Mouse (Mus musculus): ENCODE results near the gene Fap. TPM values are rescaled to one million over a fixed set of nuclear protein-coding genes. Genes with fewer than 3 reads are reported as not detected.

Gene Fap
- polyA plus RNA-seq, 1 experiment from 2014 or later = 0.34 TPM

DNA sequence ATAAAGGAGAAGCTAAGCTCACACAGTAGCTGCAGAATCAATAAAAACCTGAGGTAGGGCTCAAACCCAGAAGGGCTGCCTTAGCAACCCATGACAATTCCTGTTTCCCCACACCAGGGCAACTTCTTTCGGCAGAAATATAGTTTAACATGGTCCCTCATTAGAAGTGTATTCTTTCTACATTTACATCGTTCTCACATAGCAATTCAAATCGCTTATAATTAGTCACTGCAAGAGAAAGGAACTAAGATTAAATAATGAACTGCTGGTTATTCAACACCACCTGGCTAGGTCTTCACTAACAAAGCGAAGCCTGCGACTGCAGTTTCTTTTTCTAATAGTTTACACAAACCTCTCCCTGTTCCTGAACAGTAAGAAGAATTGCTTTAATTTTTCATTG lies 66.7 kb downstream of the Fap start:
- Histone ChIP-seq H3K27me3 (ENCODE audit: control insufficient read depth, insufficient read depth, low read depth, low read length) (no peaks in the 10 kb centered on the region), H3K27ac (ENCODE audit: low read length) (no peak overlapping the region), H3K9me3 (replicated peaks; ENCODE audit: control insufficient read depth, low read length) (no peaks in the 10 kb centered on the region), H3K36me3 (ENCODE audit: control insufficient read depth, insufficient read depth) (no peaks in the 10 kb centered on the region), H3K4me3 (ENCODE audit: low read depth, low read length) (no peak overlapping the region), H3K4me1 (ENCODE audit: control insufficient read depth, low read depth, low read length) (no peaks in the 10 kb centered on the region), H3K4me2 (ENCODE audit: low read depth, low read length) (no peak overlapping the region), H3K9ac (ENCODE audit: low read depth, low read length) (no peak overlapping the region)
- WGBS (ENCODE audit: insufficient replicate concordance) = 78% methylated on average over 5 of the region's 5 CpGs
- no peak for ATAC-seq (ENCODE audit: low read depth)

GRCm38 (mm10) chr2:62506441-62506840 lies 67.4 kb downstream of the Fap start:
- no peak overlapping the region for H3K4me2 ChIP-seq (ENCODE audit: low read depth, low read length)
- H3K27ac ChIP-seq (ENCODE audit: low read length) = no peak overlapping the region
- no peaks in the 10 kb centered on the region for H3K27me3 ChIP-seq (ENCODE audit: control insufficient read depth, insufficient read depth, low read depth, low read length)
- H3K4me3 ChIP-seq (ENCODE audit: low read depth, low read length) = no peak overlapping the region
- no peaks in the 10 kb centered on the region for H3K36me3 ChIP-seq (ENCODE audit: control insufficient read depth, insufficient read depth)
- ATAC-seq (ENCODE audit: low read depth) = no peak
- H3K4me1 ChIP-seq (ENCODE audit: control insufficient read depth, low read depth, low read length) = no peaks in the 10 kb centered on the region
- H3K9me3 ChIP-seq (replicated peaks; ENCODE audit: control insufficient read depth, low read length) = no peaks in the 10 kb centered on the region
- WGBS (ENCODE audit: insufficient replicate concordance) = 57% methylated on average over 2 of the region's 2 CpGs
- H3K9ac ChIP-seq (ENCODE audit: low read depth, low read length) = no peak overlapping the region

GRCm38 (mm10) chr2:62504269-62504796 lies 69.5 kb downstream of the Fap start:
- Histone ChIP-seq H3K9ac (ENCODE audit: low read depth, low read length) (no peak overlapping the region), H3K27me3 (ENCODE audit: control insufficient read depth, insufficient read depth, low read depth, low read length) (no peaks in the 10 kb centered on the region), H3K9me3 (replicated peaks; ENCODE audit: control insufficient read depth, low read length) (no peaks in the 10 kb centered on the region), H3K4me3 (ENCODE audit: low read depth, low read length) (no peak overlapping the region), H3K27ac (ENCODE audit: low read length) (no peak overlapping the region), H3K36me3 (ENCODE audit: control insufficient read depth, insufficient read depth) (no peaks in the 10 kb centered on the region), H3K4me1 (ENCODE audit: control insufficient read depth, low read depth, low read length) (no peaks in the 10 kb centered on the region), H3K4me2 (ENCODE audit: low read depth, low read length) (no peak overlapping the region)
- ATAC-seq (ENCODE audit: low read depth) = no peak
- WGBS (ENCODE audit: insufficient replicate concordance) = 68% methylated on average over 4 of the region's 4 CpGs

GRCm38 (mm10) chr2:62503326-62503725 lies 70.5 kb downstream of the Fap start:
- no peaks in the 10 kb centered on the region for H3K4me1 ChIP-seq (ENCODE audit: control insufficient read depth, low read depth, low read length)
- no peaks in the 10 kb centered on the region for H3K9me3 ChIP-seq (replicated peaks; ENCODE audit: control insufficient read depth, low read length)
- no peak for ATAC-seq (ENCODE audit: low read depth)
- no peak overlapping the region for H3K4me3 ChIP-seq (ENCODE audit: low read depth, low read length)
- 58% methylated on average over 5 of the region's 5 CpGs for WGBS (ENCODE audit: insufficient replicate concordance)
- no peak overlapping the region for H3K27ac ChIP-seq (ENCODE audit: low read length)
- no peak overlapping the region for H3K4me2 ChIP-seq (ENCODE audit: low read depth, low read length)
- H3K9ac ChIP-seq (ENCODE audit: low read depth, low read length) = no peak overlapping the region
- no peaks in the 10 kb centered on the region for H3K27me3 ChIP-seq (ENCODE audit: control insufficient read depth, insufficient read depth, low read depth, low read length)
- H3K36me3 ChIP-seq (ENCODE audit: control insufficient read depth, insufficient read depth) = no peaks in the 10 kb centered on the region

DNA sequence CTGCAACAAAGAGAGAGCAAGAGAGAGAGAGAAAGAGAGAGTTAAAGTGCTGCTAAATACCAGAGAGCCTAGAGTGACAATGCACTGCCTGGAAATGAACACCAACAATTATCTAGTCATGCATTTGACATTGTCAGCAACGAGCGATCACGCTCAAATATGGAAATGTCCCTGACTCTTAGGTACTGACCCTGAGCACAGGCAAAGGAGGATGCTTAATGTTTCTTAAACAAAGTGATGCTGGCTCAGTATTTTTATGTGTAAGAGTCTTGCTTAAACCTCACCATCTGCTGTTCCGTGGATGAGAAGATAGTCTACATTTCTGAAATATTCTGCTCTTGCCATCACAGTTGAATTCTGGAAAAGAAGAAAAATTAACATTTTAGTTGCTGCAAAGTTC lies 71.4 kb downstream of the Fap start:
- Histone ChIP-seq H3K9ac (ENCODE audit: low read depth, low read length) (no peak overlapping the region), H3K36me3 (ENCODE audit: control insufficient read depth, insufficient read depth) (no peaks in the 10 kb centered on the region), H3K4me3 (ENCODE audit: low read depth, low read length) (no peak overlapping the region), H3K27ac (ENCODE audit: low read length) (no peak overlapping the region), H3K9me3 (replicated peaks; ENCODE audit: control insufficient read depth, low read length) (no peaks in the 10 kb centered on the region), H3K4me2 (ENCODE audit: low read depth, low read length) (no peak overlapping the region), H3K27me3 (ENCODE audit: control insufficient read depth, insufficient read depth, low read depth, low read length) (no peaks in the 10 kb centered on the region), H3K4me1 (ENCODE audit: control insufficient read depth, low read depth, low read length) (no peaks in the 10 kb centered on the region)
- no peak for ATAC-seq (ENCODE audit: low read depth)
- WGBS (ENCODE audit: insufficient replicate concordance) = 57% methylated on average over 4 of the region's 4 CpGs

- no peak overlapping the region for H3K27ac ChIP-seq (ENCODE audit: low read length)
Measured at GRCm38 (mm10) chr2:62498821-62499220, 75.1 kb downstream of the Fap start.

GRCm38 (mm10) chr2:62498086-62498485 lies 75.8 kb downstream of the Fap start:
- H3K4me2 ChIP-seq (ENCODE audit: low read depth, low read length) = no peak overlapping the region
- H3K9ac ChIP-seq (ENCODE audit: low read depth, low read length) = no peak overlapping the region
- no peaks in the 10 kb centered on the region for H3K9me3 ChIP-seq (replicated peaks; ENCODE audit: control insufficient read depth, low read length)
- H3K4me3 ChIP-seq (ENCODE audit: low read depth, low read length) = no peak overlapping the region
- H3K36me3 ChIP-seq (ENCODE audit: control insufficient read depth, insufficient read depth) = no peaks in the 10 kb centered on the region
- H3K27ac ChIP-seq (ENCODE audit: low read length) = no peak overlapping the region
- 75% methylated on average over 4 of the region's 4 CpGs for WGBS (ENCODE audit: insufficient replicate concordance)
- ATAC-seq (ENCODE audit: low read depth) = no peak
- no peaks in the 10 kb centered on the region for H3K27me3 ChIP-seq (ENCODE audit: control insufficient read depth, insufficient read depth, low read depth, low read length)
- no peaks in the 10 kb centered on the region for H3K4me1 ChIP-seq (ENCODE audit: control insufficient read depth, low read depth, low read length)

More at GRCm38 (mm10) chr2:62498821-62499220, 75.1 kb downstream of the Fap start:
- no peak overlapping the region for H3K9ac ChIP-seq (ENCODE audit: low read depth, low read length)
- no peak for ATAC-seq (ENCODE audit: low read depth)
- H3K4me1 ChIP-seq (ENCODE audit: control insufficient read depth, low read depth, low read length) = no peaks in the 10 kb centered on the region
- H3K9me3 ChIP-seq (replicated peaks; ENCODE audit: control insufficient read depth, low read length) = no peaks in the 10 kb centered on the region
- H3K36me3 ChIP-seq (ENCODE audit: control insufficient read depth, insufficient read depth) = no peaks in the 10 kb centered on the region
- no peaks in the 10 kb centered on the region for H3K27me3 ChIP-seq (ENCODE audit: control insufficient read depth, insufficient read depth, low read depth, low read length)
- WGBS (ENCODE audit: insufficient replicate concordance) = 69% methylated on average over 5 of the region's 5 CpGs
- no peak overlapping the region for H3K4me2 ChIP-seq (ENCODE audit: low read depth, low read length)
- no peak overlapping the region for H3K4me3 ChIP-seq (ENCODE audit: low read depth, low read length)

- no peak for ATAC-seq (ENCODE audit: low read depth)
- WGBS (ENCODE audit: insufficient replicate concordance) = 61% methylated on average over 5 of the region's 5 CpGs
- H3K4me2 ChIP-seq (ENCODE audit: low read depth, low read length) = no peak overlapping the region
- no peak overlapping the region for H3K9ac ChIP-seq (ENCODE audit: low read depth, low read length)
- H3K27me3 ChIP-seq (ENCODE audit: control insufficient read depth, insufficient read depth, low read depth, low read length) = no peaks in the 10 kb centered on the region
- no peaks in the 10 kb centered on the region for H3K9me3 ChIP-seq (replicated peaks; ENCODE audit: control insufficient read depth, low read length)
- H3K27ac ChIP-seq (ENCODE audit: low read length) = no peak overlapping the region
- H3K4me3 ChIP-seq (ENCODE audit: low read depth, low read length) = no peak overlapping the region
- no peaks in the 10 kb centered on the region for H3K4me1 ChIP-seq (ENCODE audit: control insufficient read depth, low read depth, low read length)
- no peaks in the 10 kb centered on the region for H3K36me3 ChIP-seq (ENCODE audit: control insufficient read depth, insufficient read depth)
Measured at GRCm38 (mm10) chr2:62497333-62498002, 76.4 kb downstream of the Fap start.

- no peak overlapping the region for H3K4me3 ChIP-seq (ENCODE audit: low read depth, low read length)
- 62% methylated on average over 4 of the region's 4 CpGs for WGBS (ENCODE audit: insufficient replicate concordance)
- H3K4me2 ChIP-seq (ENCODE audit: low read depth, low read length) = no peak overlapping the region
- H3K9me3 ChIP-seq (replicated peaks; ENCODE audit: control insufficient read depth, low read length) = no peaks in the 10 kb centered on the region
- H3K4me1 ChIP-seq (ENCODE audit: control insufficient read depth, low read depth, low read length) = no peaks in the 10 kb centered on the region
- no peaks in the 10 kb centered on the region for H3K36me3 ChIP-seq (ENCODE audit: control insufficient read depth, insufficient read depth)
- H3K27ac ChIP-seq (ENCODE audit: low read length) = no peak overlapping the region
- ATAC-seq (ENCODE audit: low read depth) = no peak
- H3K27me3 ChIP-seq (ENCODE audit: control insufficient read depth, insufficient read depth, low read depth, low read length) = no peaks in the 10 kb centered on the region
- H3K9ac ChIP-seq (ENCODE audit: low read depth, low read length) = no peak overlapping the region
Measured at GRCm38 (mm10) chr2:62495407-62495806, 78.5 kb downstream of the Fap start.

All from liver, embryonic 16.5 days (tissue).